Mouse (Mus musculus) lung, postnatal 10 days (tissue): ENCODE measurements at regions not wholly inside any gene's neighbourhood (a gene's known extent, or its start where the extent isn't known, plus 50 kb on each side); places are given as distances from the start of the nearest gene placed in this dataset.
A peak's percentile ranks its signal among the peaks of the same experiment; 100 is the strongest.

Experiments
- DNase-seq: peaks from one replicate; pipeline ENCODE4 v3.0.0; 2021

DNA sequence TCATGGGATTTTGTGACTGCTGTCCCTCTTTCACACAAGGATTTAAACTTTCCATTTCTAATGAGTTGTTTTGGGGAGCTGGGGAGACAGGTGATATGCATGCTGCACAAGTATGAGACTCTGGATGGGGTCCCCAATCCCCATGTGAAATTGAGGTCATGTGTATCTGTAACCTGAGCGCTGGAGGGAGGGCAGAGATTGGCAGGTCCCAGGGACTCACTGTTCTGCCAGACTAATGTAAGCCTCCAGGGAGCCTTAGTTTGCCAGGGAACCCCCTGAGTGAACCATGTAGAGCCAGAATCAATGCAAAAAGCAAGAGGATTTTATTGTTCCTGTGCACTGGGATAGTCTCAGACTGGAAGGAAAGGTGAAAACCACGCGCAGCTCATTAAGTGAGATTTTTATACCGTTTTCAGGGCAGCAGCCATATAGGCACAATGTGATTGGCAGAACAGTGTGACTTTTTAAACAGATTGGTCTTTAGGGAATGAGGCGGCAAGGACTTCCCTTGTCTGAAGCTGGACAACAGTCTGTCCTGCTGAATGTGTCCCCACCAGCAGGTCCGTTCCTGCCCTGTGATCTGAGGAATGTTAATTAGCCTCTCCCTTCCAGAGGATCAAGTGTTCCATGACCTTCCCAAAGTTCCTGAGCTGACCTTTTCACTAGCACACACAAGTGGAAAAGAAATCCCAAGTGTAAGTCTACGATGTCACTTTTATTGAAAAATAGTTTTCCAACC is 59.9 kb upstream of the Oxgr1 start:
- no peak for DNase-seq

DNA sequence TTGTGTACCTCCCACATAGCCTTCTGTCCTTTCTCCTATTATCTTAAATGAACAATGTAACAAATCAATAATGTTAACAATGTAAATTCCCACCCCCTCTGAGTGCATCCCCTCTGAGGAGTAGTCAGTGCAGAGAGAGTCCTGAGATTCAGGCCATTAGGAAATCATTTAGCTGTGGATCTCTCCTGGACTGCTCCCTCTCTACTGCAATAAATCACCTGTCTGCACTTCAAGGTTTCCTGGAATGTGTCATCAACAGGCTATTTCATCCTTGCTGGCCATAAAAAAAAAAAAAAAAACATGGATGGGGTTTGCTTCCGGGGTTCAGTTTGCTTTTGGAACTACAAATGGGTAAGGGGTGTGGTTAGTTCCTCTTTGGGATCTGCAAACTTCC is 60.5 kb upstream of the Oxgr1 start:
- DNase-seq = no peak

DNA sequence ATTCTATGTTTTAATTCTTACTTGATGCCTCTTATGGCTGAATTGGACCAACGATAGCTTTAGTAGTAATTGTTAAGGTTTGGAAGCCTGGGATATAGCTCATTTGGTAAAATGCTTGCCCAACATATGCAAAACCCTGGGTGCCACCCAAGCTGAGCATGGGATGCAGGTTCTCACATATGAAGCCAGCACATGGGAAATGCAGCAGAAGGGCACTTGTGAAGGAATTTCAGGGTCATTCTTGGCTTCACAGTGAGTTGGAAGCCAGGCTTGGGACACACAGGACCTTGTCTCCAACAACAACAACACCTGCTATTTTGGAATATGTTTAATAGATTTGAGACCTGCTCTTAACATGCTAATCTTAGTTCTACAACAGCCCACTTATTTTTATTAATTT is 67.6 kb upstream of the Oxgr1 start:
- no peak for DNase-seq

DNA sequence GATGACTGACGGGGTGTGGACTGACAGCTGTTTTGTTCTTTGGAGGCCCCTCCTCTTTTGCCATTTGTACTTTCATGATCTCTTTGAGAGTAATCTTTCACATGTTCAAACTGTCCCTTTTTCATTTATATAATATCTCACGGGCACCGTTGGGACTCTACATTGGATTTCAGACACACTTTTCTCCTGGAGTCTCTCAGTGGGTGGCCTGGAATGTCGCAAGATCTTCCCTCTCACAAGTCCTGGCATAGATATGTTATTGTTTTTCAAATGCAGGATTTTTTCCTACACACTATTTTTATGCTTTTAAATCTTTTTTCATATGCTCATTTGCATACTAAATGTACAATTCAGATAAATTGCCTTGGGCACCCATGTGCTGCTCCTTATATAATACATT is 71.1 kb upstream of the Oxgr1 start:
- no peak for DNase-seq

DNA sequence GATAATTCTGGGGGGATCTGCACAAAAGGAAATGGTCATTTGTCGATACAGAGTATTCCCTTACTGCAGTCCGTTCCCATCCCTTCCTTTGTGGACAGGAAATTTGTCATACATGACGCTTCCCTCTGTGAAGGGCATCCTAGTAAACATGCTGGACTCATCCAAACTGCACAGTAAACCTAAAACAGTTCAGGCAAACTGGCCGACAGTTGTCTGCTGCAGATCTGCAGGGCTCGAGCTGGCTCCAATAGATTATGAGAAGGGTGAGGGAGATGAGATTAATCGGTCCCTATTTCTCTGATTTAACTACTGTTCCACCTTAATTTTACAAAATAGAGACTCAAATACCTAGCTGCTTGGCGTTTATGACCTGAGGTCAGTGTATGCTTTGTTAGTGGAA is 76.3 kb upstream of the Oxgr1 start:
- DNase-seq = no peak

DNA sequence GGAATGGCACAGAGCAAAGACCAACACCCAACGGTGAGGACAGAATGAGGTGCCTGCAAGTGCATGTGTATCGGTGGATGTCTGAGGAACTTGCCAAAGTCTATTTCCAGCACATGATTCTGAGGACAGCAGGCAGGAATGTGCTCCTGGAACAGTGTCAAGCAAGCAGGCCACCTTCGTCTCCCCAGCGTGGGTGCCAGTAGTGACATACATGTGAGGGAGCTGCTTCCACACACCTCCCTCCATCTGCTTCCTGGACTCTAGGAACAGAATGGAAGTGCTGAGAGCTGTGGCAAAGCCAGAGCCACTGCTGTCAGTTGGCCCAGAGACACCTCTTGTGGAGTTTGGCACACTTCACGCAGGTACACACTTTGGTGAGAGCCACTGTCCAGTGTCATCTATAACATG is 76.9 kb upstream of the Oxgr1 start:
- no peak for DNase-seq

DNA sequence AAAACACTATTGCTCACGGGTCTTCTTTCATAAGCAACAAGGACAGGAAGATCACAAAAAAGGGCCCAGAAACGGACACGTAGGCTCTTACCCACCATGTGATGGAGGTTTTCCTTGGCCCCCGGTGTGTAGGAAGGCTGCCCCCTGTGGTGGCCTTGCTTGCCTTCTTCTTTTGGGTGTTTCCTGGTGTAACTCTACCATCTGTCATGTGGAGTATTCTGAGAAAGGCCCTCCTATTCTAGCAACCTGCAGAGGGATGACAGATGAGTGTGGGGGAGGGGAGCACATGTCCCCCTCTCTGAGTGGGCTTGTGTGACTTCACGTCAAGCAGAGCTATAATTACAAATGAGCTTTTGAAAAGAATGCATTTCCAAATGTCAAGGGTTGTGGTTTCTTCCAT is 77.3 kb upstream of the Oxgr1 start:
- no peak for DNase-seq

DNA sequence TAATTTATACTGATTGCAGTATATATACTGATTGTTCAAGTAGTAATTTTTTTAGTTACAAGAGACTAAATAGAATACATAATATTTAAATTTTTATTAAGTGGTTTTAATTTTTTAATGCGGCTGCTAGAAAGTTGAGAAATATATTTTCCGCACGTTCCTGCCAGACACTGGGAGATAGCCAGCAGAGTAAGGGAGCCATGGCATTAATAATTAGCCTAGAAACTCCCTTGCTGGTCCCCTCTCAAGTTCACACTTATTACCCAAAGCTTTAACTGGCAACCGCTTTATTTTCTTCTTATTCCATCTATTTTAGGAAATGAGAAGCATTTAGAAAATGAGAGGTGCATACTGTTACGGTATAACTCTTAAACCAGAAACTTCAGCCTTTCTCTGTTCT is 78.0 kb upstream of the Oxgr1 start:
- no peak for DNase-seq

DNA sequence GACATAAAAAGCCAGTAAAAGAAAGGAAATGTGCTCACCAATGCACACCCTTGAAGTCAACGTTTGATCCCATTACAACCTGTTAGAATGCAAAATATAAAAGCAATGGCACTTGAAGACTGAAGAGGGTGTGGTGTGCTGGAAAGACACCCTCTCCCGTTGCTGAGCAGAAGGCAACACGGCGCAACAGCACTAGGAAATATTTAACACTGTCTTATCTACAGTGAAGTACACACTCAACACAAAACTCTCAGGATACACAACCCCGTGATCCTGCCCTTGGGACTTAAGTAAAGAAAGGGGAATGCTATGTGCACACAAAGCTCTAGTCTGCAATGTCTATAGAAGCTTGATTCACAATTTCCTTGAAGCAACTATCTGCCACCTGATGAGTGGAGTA is 83.1 kb upstream of the Oxgr1 start:
- DNase-seq = no peak

DNA sequence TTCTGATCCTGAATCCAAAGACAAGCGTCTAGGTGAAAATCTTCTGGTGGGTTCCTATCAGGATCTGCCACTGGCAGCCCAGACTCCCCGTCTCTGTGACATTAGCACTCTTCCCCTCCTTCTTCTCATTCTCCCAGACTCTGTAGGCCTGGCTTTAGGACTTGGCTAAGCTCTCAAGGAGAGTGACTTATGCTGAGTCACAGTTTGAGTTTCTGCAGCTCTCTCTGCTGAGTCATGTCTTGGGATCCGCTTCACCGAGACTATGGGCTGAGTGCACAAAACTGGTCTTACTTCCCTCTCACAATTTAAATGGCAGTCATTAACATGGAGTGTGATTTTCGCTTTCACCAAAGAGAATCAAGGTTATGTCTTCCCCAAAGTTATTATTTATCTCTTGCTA is 85.2 kb upstream of the Oxgr1 start:
- DNase-seq = no peak

DNA sequence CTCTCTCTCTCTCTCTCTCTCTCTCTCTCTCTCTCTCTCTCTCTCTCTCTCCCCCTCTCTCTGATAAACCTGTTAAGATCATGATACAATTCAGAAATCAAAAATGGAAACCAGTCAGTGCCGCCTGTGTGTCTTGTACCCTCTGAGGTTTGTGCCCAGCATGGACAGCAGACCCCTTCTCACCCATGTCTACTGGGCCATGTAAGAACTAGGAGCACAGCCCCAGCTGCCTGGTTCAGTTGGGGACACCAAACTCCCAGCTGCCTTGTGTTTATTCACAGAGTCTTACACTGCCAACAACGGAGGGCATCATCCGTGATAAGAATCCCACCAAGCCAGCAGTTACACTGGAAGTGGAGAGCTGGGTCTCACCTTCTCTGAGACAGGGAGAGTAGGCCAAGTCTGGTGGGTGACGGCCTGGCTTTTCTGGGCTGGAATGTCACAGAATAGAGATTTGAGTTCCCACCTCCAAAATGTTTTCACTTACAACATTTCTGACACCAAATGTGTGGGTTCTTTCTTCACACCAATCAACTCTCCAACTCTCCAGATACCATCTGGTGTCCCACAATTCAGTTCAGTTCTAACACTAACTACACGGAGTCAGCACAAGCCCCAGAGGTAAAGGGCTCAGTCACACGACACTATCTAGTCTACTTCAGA is 92.2 kb upstream of the Oxgr1 start:
- no peak for DNase-seq

DNA sequence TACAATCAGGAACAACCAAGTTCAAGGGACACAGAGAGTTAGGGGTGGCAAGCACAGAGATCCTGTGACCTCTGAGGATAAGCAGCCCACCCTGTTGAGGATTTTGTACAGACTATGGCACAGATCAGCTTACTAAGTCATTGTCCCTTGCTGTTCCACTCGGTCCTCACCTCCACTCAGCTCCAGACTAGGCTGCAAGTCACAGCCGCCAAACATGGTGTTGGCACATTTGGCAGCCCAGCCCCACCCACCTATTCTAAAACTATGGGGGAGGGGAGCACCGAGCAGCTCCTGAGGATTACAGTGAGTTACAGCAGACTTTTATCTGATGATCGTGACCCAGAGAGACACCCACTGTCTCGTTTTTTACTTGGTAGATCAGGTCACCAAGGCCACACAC is 93.0 kb upstream of the Oxgr1 start:
- no peak for DNase-seq

DNA sequence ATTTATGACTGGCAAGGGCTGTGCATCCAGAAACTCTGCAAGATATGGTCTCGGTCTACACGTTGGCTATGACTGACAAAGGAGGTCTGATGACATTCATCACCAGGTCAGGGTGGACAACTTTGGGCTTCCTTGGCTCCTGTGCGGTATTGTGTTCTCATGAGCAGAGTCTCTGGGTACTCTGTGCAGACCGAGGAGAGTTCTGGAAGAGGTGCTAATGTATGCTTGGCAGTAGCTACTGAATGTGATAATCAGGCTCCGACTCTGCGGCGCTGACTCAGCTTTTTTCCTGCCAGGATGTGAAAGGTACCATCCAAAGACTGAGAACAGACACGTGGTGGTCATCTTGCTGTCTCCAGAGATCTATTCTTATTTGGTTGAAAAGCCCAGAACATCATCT is 94.5 kb upstream of the Oxgr1 start:
- no peak for DNase-seq

DNA sequence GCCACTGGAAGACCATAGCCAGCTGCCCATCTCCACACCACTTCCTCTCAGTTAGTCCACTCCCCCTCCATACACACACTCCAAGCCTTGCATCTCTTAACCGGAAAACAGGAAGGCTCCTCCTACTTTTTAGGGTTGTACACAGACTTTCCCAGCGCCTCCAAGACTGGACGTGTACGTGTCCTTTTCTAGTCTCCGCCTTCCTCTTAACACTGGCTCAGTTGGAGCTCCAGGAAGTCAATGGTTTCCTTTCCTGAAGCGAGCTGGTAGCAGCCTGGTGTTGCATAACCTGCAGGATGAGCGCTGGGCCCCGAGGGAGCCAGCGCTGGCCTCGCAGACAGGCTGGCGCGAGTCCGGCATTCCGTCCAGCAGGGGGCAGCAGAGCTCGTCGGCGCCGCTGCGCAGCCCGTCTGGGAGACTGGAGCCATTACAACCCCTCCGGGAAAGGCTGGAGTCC is 95.5 kb upstream of the Oxgr1 start:
- peak; percentile 96 for DNase-seq

DNA sequence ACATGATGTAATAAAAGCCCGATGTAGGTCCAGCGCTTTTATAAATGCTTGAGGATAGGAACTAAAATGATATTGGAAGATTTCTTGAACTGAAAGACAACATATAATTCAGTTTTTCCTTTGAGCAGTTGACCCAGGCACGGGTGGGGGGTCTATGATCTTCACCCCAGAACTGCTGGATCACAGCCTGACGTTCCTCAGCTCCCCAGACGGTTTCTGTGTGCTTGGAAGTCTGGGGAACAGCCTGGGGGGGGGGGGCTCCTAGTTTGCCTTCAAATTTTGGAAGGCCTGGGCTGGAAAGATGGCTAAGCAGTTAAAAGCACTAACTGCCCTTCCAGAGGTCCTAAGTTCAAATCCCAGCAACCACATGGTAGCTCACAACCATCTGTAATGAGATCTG is 96.3 kb upstream of the Oxgr1 start:
- no peak for DNase-seq

DNA sequence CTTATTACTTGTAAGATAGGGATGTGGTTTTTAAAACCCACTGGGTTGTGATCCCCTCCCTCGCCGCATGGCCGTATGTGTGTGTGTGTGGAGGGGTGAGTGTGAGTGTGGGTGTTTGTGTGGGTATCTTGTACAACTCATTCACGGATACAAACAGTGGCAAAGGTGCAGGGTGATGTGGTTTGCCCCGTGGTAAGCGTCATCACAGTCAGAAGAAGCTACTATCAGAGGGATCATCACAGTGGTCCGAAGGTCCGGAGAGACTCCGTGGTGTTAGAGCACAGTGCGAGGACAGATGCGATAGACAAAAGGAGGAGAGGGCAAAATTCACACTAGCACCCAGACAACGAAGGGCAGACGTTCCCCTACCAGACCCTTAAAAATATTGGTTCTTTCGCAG is 97.0 kb upstream of the Oxgr1 start:
- no peak for DNase-seq

DNA sequence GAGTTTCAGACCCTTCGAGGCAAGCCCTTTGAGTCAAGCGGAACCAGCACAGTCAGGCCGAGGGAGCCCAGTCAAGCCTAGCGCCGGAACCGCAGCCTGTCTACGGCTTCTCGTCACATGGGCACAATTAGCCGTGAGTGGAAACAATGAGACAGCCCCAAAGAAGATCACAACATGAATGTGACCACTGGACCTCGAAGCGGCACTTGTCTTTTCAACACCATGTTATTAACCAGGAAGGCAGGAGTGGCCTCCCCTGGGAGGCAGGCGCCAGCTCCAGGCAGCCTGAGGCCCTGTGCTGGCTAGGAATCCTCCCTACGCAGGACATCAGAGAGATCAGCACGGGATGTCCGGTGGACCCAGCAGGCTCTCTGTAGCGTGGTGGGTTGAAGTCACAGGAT is 97.4 kb upstream of the Oxgr1 start:
- no peak for DNase-seq

DNA sequence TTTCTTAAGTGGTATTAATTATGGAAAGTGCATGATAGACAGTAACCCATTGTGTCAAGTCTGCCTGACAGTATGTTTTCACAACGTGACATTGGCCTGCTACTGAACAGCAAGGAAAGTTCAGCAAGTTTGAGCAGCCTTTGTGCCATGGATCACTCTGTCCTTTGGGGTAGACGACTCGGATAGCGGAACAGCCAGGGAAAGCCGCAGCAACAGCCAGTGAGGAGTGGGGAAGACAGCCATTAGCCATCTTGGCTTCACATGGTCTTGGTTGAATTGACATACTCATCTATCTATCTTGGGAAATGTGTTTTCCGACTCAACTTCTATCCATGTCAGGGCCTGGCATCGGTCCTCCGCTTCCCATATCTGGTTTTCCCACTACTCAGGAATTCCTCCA is 98.0 kb upstream of the Oxgr1 start:
- no peak for DNase-seq

DNA sequence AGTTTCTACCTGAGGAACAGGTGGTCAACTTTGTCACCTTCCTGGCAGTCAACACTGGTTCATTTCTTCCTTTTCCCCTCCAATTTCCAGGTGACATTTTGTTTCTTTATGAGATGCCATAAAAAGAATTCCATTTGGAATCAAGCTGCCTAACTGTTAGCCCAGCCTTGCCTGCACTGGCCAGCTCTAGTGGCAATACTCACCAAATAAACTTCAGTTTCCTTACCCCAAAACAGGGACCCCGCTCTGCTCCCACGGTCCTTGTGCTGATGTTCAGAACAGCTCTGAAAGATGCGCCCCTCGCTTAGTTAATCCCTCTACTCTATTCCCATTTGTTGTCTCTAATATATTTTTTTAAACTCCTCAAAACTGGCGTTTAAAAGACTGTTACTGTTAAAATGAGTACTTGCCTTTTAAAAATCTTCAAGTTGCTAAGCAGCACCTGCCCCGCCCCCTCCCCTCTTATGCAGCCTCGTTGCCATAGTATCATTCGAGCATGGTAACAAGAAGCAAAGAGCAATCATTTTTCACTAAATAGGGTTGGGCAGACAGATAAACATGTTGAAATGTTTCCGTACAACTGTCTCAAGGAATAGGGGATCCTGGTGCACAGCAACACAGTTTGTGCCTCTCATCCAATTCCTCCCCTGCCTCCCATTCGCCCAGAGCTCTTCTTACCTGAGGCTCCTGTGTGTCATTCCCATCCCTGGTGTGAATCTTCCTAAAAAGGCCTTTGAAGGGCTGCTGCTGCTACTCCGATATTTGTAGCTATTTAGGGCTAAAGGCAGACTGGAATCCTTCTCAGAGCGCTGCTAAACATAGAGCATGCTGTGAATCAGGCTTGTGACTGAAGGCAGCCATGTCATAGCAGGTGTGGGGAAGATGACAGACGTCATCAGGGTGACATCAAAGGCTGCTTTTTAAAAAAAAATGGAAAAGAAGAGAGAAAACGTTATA is 98.8 kb upstream of the Oxgr1 start:
- DNase-seq = no peak

DNA sequence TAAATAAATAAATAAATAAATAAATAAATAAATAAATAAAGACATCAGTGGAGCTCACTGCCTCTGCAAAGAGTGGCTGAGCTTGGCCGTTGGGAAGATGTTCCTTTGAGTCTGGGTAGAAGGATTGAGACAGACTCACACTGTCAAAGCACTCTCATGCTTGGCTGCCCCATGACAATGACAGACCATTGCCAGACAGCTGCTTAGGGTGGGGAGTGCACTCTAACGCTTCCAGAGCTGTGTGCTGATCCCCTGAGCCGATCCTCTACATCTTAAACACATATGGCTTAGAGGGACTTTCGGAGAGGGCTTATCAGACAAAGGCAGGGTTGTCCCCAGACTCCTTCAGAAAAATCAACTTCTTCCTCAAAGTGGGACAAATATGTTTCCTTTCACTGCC is 100.0 kb upstream of the Oxgr1 start:
- no peak for DNase-seq

DNA sequence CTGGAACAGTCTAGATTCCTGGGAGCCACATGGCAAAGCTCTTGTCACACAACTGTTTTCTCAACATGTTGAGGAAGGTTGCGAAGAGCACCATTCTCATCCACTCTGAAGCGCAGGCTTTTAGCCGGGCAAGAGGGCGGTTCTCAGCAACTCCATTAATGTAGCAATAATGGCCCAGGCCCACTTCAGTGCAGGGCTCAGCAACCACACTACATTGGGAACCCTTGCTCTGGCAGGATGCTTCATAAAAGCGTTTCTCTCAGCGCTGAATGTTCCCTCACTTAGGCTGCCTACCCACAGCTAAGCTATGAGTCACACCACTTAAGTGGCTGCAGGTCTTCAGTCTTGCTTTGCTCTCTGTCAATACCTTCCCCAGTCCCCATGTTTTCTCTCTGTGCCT is 102.2 kb upstream of the Oxgr1 start:
- DNase-seq = no peak

DNA sequence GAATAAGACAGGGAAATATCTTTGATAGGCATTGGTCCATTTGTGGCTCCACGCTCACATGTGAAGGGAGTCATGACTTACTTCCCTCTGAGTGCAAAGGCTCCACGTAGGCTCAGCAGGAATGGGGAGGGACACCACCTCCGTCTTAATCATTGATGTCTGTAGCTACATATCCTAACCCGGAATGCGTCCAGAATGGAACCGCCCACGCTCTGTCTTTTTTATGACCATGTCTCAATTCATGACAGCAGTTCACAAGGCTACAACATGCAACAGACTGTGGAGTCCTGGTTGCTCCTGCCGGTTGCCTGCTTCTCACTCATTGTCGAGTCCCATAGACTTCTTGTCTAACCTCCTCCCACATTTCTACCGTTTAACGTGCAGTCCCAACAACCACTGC is 104.1 kb upstream of the Oxgr1 start:
- no peak for DNase-seq

DNA sequence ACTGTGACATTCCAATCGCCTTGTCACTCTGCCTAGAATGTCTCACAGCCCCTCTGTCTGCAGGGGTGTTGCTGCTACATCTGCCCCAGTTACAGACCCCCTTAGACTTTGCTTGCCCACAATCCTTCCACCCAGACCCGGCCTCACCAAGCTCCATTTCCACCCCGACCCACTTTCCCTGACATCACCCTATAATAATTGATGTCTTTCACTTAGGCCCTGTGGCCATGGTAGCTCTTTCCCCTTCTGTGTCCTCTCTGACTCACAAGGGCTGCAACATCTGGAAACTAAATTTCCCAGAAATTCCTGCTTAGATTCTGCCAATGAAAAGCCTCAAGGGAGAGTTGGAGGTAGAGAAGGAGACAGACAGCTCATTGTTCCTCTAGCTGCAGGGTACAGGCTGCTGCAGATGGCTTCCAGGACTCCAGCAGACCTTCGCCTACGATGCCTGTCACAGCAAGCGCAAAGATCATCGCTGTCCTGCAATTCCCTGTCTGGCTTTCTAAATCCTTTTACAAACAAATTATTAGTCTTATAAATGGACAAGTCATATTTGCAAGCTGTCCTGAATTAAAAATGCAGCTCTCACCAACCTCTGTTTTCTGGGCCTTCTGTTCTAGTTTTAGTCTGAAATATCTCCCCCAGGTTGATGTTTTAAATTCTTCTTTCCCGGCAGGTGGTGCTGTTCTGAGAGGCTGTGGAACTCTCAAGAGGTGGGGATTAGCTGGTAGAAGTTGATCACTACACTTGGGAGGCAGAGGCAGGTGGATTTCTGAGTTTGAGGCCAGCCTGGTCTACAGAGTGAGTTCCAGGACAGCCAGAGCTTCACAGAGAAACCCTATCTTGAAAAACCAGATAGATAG is 104.9 kb upstream of the Oxgr1 start:
- no peak for DNase-seq
